Mouse (Mus musculus) megakaryocyte progenitor cell, adult 5-6 weeks (primary cell): ENCODE results near the gene 1500011B03Rik. TPM values are rescaled to one million over a fixed set of nuclear protein-coding genes. Genes with fewer than 3 reads are reported as not detected.
A peak's percentile ranks its signal among the peaks of the same experiment; 100 is the strongest.
"Not testable (repeated sequence)": the region's sequence is repeated elsewhere in the genome, so short reads cannot be mapped to it uniquely, and the experiment has no call there.

Experiments
- ATAC-seq: replicated peaks from 2 replicates; pipeline ENCODE4 v1.8.0; 2016; ENCODE audit warnings: mild to moderate bottlenecking, moderate TSS enrichment, inconsistent platforms; ENCODE audit not compliant: poor library complexity
- total RNA-seq, 2 experiments: library from RNA; stranded (forward) in 1 of 2; stranded (reverse) in 1 of 2; fragments of 157-497, 149-512 nt in 1 of 2; fragments of 200-1000 nt in 1 of 2; gene quantifications; 2 replicates each; pipeline versions ENCODE4 v1.2.3 to v1.2.4; 2015 to 2017

Gene 1500011B03Rik
- total RNA-seq (2015) (61.6 and 65.6 TPM in 2 replicates), total RNA-seq (2017) (35.0 and 36.2 TPM in 2 replicates)

DNA sequence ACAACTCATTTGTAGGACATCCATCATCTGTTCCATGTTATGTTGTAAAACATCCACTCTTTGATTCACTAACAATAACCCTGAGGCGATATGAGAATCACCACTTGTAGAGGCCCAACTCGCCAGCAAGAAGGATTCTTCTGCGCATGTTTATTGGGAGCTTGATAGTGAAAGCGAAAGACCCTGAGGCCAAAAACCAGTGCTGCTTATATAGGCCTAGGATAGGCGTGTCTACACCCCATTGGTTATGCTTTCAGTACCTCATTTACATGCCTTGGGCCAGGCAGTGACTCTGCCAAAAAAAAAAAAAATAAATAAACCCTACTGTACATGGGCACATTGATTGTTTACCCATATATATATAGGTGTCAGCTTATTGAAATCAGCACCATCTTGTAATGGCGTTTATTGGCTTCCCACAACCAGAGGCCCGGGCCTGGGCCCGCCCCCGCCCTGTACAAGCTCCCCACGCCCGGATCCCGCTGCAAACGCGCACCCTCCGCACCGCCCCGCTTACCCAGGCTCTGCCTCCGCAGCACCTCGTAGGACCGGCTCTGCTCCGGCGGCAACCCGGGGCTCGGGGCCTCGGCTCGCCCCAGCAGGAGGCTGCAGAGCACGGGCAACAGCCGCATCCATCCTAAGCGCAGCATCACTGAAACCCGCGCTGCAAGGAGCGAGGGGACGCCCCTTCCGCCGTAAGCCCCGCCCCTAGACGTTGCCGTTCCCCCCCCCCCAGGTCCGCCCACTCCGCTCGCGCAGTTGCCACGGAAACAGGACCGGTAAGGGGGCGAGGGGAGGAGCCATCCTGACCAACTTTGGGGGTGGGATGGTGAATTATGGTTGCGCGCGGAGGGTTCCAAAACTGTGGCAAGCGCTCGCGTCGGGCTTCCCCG, at the start of gene 1500011B03Rik:
1500011B03Rik (minus strand) TSS at position 673 of the 893 bp plus-strand sequence.
- peak; percentile 52 for ATAC-seq

DNA sequence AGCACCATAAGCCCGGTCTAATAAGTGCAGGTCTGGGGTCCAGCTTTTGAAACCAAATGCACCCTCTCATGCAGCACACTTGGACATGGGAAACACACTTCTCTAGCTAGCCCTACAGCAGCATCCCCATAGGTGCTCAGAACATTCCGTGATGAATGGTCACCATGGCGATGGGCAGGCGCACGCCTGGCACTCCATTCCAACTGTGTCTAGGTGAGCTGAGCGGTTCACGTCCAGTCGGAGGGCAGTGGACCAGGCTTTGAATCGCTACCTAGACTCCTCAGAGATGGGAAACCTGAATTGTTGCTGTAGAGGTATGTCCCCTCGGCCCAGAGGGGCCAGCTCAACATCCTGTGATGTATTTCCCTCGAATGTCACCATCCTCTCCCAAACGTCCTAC, 42.0 kb upstream of the 1500011B03Rik start:
- no peak for ATAC-seq

DNA sequence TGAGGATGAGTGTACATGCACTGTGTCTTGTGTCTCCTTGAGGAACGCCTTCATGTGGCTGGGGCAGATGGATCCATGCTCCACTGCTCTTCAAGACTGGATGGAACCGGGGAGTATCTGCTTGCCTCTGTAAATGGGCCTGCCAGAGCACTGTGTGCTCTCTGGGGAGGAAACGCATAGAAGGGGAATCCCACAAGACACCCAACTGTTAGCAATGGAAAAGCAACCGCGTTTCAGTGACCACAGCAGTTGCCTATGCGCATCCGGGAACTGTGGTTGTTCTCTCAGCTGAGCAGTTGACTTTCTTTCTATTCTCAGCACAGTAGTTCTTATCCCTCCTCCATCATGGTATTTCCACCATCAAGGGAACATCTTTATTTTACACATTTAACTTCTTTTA, 41.5 kb upstream of the 1500011B03Rik start:
- no peak for ATAC-seq

DNA sequence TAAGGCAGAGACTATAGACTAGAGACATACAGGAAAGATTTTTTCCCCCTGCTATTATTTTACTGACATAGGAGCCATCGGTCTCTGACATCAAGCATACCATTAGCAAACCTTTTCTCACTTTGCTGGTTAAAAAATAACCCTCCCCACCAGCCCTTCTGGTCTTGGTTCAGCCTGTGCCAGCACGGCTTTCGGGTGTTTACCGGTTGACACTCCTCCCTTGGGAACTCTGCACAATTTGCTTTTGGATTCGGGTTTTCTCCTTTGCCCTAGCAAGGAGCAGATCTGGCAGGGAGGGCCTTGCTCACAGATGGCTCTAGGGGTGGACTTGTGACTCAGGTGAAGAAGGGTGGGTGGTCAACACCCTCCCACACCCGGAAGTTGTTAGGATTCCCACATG, 38.5 kb upstream of the 1500011B03Rik start:
- ATAC-seq: no peak

DNA sequence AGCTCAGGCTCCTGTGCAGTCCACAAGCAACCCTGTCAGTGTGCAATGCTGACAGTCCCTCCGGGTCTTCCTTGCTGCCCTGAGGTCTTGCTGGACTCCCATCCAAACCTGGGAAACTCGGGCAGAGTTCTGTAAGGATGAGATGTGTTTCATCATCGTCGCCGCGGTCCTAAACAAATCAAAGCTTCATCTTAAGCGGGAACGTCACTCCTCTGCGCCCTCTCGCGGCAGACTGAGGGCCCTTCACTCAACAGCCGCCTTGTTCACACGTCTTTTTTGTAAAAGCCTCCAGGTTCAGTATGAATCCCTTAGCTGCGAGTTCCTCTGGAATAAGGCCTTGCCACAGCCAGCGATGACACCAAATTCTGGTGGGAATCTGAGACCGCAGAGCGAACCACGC, 36.0 kb upstream of the 1500011B03Rik start:
- peak; percentile 87 for ATAC-seq

DNA sequence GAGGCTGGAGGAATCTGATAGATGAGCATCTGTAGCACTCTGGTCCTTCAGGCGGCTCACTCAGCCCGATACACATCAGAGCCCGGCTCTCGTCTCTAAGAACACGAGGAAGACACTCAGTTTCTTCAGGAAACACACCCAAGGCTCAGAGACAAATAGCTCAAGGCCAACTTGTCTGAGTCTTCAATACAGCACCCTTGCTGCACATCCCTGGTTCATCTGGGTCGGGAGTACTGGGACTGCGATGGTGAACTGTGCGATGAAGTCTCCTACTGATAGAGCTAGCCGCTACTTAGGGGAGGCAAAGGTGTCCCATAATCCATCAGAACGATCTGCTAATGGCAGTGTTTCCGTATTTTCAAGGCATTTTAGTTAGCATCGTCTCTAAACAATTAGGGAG, 35.3 kb upstream of the 1500011B03Rik start, which contains the start of gene Gm9936:
Gm9936 (minus strand) TSS at position 101 of the 400 bp plus-strand sequence.
- ATAC-seq: no peak

DNA sequence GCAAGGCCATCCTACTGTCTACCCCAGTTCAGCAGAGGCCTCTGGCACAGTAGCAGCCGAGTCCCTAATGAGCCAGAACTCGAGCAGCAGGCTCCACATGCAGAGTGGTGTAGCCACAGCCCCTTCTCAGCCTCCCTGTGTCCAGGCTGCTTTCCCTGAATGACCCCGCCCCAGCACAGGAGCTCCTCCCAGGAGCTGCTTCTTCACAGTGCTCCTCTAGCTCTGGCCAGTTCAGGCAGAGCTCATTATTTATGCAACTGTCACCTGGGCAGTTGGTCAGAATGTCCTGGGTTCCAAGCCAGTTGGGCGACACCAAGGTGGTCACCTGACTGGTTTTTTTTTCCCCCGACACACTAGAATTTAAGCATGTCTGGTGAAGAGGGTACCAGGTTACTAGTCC, 30.1 kb upstream of the 1500011B03Rik start, which contains the start of gene 4930519G04Rik:
4930519G04Rik (plus strand) TSS at position 301 of the 400 bp plus-strand sequence.
- not testable (repeated sequence) for ATAC-seq

DNA sequence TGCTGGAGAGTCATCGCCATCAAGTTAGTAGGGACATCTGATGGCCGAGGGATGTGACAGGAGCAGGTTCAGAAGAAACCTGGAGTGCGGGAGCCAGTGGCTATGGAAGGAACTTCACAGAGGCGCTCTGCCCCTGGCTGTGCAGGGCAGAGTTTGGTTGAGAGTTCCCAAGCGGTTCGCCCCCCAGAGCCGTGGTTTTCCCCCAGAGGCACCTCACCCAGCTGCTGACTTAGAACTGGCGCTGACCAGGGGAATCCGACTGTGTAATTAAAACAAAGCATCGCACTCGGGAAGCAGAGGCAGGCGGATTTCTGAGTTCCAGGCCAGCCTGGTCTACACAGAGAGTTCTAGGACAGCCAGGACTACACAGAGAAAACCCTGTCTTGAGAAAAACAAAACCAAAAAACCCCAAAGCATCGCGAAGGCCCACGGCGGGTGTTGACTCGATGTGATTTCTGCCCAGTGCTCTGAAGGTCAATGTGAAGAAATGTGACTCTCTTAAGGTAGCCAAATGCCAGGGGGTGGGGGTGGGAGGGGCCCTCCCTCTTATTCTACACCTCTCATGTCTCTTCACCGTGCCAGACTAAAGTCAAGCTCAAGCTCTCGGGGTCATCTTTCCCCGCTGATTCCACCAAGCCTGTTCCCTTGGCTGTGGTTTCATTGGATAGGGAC, 28.4 kb upstream of the 1500011B03Rik start:
- ATAC-seq: no peak

DNA sequence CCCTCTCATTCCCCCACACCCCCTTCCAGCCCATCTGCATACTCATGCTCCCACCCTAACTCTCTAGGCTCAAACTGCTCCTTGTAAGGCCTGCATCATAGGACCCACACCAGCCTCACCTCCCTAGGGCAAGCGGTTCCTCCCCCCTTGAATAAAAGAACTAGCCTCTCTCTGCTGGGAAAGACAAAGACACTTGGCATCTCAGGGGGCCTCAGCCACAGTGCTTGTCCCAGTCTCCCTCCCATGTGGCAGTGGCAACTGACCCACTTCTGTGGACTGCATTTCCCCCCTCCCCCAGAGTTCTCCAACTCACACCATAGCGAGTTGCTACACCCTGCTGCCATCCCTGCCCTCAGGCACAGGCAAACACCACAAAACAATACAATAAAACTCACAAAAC, 21.1 kb upstream of the 1500011B03Rik start:
- ATAC-seq: not testable (repeated sequence)

DNA sequence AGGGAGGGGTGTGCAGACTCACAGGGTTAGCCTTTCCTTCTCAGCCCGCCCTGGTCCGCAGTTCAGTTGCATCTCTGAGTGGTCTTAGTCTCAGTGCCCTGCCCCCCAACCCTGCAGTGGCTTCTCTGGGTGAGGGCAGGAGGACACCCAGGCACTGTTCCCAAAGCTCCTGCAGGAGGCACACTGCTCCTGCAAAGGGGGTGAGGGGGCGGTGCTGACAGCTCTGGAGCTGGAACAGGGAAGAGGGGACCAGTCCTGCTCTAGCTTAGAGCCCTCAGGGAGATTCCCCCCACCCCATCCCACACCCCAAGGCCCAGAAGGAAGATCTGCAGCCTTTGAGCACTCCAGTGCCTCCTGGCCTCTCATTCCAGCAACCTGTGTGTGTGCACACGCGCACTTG, 19.4 kb upstream of the 1500011B03Rik start:
- no peak for ATAC-seq

DNA sequence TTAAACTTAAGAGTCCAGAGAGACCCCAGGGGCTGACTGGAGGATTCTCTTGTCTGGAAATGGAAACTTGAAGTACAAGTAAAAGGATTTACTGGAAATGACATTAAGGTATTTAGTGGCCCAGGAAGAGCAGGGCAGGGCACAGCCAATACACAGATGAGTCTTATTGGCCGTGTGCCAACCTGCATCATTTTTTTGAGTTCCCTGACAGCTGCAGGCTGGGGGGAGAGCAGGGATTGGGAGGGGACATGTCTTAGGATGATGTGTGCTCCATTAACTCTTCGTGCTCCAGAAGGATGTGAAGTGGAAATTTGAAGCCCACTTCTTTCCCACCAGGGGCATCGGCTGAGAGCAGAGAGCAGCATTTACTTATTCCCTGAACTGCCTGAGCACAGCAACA, 18.9 kb upstream of the 1500011B03Rik start:
- not testable (repeated sequence) for ATAC-seq

DNA sequence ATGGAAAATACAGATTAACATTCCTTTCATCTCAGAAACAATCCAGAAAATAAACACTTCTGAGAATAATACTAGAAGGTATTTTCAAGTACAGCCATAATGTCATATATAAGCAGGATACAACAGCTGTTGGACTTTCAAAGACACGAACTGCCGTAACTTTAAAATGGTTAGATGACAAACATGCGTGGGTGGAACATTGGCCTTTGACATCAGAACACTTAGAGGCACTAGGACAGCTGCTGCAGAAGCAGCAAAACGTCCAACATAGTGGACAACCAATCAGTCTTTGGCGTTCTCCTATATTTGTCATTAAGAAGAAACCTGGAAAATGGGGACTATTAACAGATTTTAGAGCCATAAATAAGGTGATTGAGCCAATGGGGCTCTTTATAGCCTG, 17.2 kb upstream of the 1500011B03Rik start:
- ATAC-seq: not testable (repeated sequence)

DNA sequence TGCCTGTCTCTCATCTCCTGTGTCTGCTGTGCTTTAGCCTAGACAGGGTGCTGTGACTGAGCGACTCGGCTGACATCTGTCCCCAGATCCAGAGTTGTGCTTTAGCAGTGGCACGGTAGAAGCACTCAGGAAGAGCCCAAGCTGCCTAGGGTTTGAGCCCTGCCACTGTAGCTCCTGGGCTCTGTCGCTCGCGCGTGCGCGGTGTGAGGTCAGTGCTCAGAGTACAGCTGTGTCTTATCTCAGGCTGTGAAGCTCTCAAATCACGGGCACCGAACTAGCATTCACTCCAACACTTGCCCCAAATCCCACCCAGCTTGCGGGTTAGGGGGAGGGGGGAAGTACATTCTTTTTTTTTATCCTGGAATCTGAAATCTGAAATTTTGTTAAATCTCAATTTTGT, 13.6 kb upstream of the 1500011B03Rik start:
- no peak for ATAC-seq

DNA sequence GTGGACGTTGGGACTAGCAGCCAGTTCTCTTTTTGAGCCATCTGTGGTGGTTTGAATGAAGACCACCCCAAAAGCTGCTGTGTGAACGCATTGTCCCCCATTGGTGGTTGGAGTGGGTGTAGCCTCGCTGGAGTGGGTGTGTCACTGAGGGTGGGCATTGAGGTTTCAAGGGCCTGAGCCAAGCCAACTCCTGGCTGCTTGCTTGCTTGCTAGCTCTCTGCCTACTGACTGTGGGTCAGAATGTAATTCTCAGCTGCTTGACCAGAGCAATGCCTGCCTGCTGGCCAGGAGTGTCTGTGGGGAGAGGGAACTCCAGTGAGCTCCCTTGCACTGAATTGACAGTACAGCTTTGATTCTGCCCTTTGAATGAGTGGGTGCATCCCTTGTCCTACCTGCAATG, 6.5 kb upstream of the 1500011B03Rik start:
- no peak for ATAC-seq

DNA sequence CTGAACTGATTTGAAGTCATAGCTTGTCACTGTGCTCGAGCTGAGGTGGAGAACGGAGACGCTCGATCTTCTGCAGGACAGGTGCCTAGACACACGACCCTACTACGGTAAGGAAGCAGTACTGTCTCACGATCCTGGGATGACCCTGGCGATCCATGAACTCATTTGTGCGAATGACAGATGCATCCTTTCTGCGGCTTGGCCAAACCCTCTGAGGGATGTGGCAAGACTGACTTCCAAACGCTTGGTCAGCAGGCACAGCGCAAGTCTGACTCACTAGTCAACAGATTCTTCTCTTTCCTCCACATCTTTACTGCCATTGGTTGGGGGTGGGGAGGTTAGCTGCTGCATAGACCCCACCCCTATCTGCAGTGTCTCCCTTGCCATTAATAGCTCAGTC, 4.2 kb upstream of the 1500011B03Rik start:
- ATAC-seq: peak; percentile 27

DNA sequence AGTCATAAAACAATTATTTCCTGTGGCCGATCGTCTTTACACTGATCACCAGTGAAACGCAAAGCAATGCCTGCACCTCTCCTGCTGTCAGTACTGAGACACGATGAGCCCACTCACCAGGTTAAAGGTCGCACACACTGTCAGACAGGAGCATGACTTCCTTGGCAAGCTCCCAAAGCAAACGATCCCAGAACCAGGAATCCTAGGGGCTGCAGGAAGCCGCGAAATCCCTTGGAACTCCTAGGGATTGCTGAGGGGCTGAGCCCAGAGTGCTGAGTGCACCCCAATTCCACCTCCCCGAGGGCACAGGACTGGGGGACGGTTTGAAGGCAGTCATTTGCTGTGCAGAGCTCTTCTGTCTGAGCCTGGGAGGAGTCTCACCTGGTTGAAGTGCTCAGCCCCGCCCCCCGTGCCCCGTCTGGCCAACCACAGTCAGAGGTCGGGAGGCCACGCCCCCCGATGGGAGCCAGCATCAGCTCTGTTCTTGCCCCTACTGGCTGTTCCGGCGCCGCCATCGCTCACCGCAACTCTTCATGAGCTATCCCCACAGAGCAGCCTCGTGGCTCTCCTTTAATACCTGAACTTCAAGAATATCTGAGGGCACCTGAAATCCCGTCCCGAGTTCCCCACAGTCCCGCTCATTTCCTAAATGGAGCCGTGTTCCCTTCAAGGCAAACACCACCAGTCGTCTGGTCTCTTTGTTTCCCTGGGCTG, 2.9 kb upstream of the 1500011B03Rik start:
- peak; percentile 89 for ATAC-seq

DNA sequence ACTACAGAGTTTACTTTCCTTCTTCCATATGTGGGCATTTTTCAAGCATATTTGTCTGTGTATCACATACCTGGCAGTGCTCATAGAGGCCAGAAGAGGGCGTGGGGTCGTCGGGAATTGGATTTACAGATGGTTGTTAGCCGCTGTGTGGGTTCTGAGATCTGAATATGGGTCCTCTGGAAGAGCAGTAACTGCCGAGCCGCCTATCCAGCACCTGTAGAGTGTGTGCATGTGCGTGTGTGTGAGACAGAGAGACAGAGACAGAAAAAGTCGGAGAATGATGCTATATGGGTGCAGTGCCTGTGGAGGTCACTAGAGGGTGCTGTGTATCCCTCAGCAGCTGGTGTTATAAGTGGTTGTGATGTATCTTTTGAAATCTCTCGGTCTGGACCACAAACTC, 929 bp upstream of the 1500011B03Rik start:
- peak; percentile 73 for ATAC-seq

DNA sequence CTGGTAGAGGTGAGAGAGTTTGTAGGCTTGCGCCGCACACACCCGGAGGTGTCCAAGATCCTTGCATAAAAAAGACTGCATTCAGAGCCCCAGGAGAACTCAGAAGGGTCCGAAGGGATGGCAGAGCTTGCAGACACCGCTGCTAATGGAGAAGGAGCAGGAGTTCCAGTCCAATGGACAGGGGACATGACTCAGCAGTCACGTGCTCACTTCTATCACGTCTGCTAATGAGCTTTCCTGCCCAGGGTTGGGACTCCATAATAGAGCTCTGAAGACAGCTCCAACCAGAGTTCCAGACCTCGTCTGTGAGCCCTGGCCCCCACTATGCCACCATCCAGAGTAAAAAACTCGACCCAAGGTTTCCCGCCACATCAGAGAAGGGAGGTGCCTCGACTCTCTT, 5.1 kb downstream of the 1500011B03Rik start:
- ATAC-seq: no peak

DNA sequence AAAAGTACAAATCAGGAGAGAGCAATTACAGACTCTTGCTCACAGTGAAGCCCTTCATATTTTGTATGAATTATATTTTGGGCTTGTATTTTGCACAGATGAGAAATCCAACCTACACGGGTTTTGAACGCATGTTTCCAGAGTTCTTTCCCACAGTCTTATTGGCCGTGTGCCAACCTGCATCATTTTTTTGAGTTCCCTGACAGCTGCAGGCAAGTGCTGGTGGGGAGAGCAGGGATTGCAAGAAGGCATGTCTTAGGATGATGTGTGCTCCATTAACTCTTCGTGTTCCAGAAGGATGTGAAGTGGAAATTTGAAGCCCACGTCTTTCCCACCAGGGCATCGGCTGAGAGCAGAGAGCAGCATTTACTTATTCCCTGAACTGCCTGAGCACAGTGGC, 6.7 kb downstream of the 1500011B03Rik start:
- ATAC-seq: no peak

DNA sequence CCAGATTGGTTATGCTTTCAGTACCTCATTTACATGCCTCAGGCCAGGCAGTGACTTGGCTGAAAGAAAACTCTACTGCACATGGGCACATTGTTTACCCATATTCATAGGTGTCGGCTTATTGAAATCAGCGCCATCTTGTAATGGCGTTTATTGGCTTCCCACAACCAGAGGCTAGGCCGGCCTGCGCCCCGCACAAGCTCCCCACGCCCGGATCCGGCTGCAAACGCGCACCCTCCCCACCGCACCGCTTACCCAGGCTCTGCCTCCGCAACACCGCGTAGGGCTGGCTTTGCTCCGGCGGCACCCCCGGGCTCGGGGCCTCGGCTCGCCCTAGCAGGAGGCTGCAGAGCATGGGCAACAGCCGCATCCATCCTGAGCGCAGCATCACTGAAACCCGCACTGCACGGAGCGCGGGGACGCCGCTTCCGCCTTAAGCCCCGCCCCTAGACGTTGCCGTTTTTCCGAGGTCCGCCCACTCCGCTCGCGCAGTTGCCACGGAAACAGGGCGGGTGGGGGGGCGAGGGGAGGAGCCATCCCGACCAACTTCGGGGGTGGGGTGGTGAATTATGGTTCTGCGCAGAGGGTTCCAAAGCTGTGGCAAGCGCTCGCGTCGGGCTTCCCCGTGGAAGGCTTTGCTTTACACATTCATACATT, 9.6 kb downstream of the 1500011B03Rik start:
- ATAC-seq: peak; percentile 93

DNA sequence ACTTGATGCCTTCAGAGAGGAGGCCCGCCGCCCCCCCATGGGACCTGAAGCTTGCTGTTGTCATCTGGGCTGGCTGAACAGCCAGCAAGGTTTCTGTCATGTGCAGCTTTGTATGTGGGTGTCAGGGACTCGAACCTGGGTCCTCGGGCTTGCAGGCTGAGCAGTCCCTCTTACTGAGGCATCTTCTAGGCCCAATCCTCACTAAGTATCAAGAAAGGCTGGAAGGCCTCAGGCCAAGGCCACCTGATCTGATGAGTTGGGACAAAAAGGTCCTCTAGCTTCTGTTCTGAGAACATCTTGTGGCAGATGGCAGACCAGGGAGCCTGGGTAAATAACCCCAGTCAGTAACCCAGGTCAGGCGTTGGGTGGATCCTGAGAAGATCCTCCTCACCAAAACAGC, 13.4 kb downstream of the 1500011B03Rik start:
- ATAC-seq: no peak
